Mouse (Mus musculus): ENCODE data around the gene Pde4c. TPM values are rescaled to one million over a fixed set of nuclear protein-coding genes. Genes with fewer than 3 reads are reported as not detected.

Gene Pde4c
- polyA plus RNA-seq, 1 experiment from 2014 or later = 0.38 TPM

DNA sequence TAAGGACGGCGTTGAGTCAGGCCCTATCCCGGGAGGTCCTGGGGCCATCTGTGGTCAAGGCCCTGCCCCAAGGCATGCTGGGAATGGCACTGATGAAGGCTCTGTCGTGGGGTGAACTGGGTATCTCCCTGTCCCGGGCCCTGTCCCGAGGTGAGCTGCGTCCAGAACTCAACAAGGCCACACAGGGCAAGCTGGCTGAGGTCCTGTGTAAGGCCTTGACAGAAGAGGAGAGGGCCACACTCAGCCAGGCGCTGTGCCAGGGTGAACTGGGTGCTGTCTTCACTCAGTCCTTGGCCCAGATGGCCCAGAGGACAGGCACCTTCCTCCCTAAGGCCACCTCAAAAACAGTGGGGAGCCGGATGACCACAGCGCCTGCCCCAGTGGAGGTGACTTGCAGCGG lies 12.5 kb upstream of the Pde4c start:
- 82% methylated on average over 11 of the region's 11 CpGs for WGBS
- H3K27ac ChIP-seq (ENCODE audit: low read length) = no peak overlapping the region
- no peaks in the 10 kb centered on the region for H3K27me3 ChIP-seq (ENCODE audit: control insufficient read depth, insufficient read depth, low read length)
- ATAC-seq (replicated peaks; ENCODE audit: extremely low read depth, insufficient read depth, low FRiP score) = no peak
- H3K4me2 ChIP-seq (ENCODE audit: low read depth, low read length) = no peak overlapping the region
- no peaks in the 10 kb centered on the region for H3K9me3 ChIP-seq (replicated peaks; ENCODE audit: control insufficient read depth, low read length)
- H3K36me3 ChIP-seq (ENCODE audit: control insufficient read depth, insufficient read depth) = no peaks in the 10 kb centered on the region
- no peaks in the 10 kb centered on the region for H3K4me1 ChIP-seq (ENCODE audit: control insufficient read depth, insufficient read depth, low read length)
- H3K9ac ChIP-seq (ENCODE audit: low read length) = no peak overlapping the region
- H3K4me3 ChIP-seq (ENCODE audit: low read length) = no peak overlapping the region

- ATAC-seq (replicated peaks; ENCODE audit: extremely low read depth, insufficient read depth, low FRiP score) = no peak
- no peaks in the 10 kb centered on the region for H3K4me1 ChIP-seq (ENCODE audit: control insufficient read depth, insufficient read depth, low read length)
Observed at GRCm38 (mm10) chr8:70713991-70714390, 9.5 kb upstream of the Pde4c start.

DNA sequence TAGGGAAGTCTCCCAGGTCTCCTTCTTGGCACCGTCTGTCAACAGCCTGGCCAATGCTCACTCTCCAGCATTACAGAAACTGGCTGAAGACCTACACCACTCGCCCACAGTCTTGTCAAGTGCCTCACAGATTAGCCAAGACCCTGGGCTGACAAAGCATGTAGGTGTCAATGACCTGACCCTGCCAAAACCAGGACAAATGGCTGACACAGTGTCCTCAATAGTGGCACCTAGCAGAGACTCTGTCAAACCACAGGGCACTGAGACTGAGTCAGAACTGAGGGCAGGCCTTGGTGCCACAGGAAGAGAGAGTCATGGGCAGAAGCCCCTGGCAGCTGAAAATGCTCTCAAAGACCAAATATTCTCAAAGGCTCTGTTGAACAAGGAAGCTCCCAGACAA lies 8.4 kb upstream of the Pde4c start:
- H3K36me3 ChIP-seq (ENCODE audit: control insufficient read depth, insufficient read depth) = no peaks in the 10 kb centered on the region
- 44% methylated on average over 2 of the region's 2 CpGs for WGBS
- no peaks in the 10 kb centered on the region for H3K9me3 ChIP-seq (replicated peaks; ENCODE audit: control insufficient read depth, low read length)
- no peaks in the 10 kb centered on the region for H3K4me1 ChIP-seq (ENCODE audit: control insufficient read depth, insufficient read depth, low read length)
- no peak overlapping the region for H3K4me3 ChIP-seq (ENCODE audit: low read length)
- peaks cover 12% of the 10 kb centered on the region for H3K27me3 ChIP-seq (ENCODE audit: control insufficient read depth, insufficient read depth, low read length)
- no peak overlapping the region for H3K27ac ChIP-seq (ENCODE audit: low read length)
- ATAC-seq (replicated peaks; ENCODE audit: extremely low read depth, insufficient read depth, low FRiP score) = no peak
- H3K4me2 ChIP-seq (ENCODE audit: low read depth, low read length) = no peak overlapping the region
- no peak overlapping the region for H3K9ac ChIP-seq (ENCODE audit: low read length)

More at GRCm38 (mm10) chr8:70713991-70714390, 9.5 kb upstream of the Pde4c start:
- no peak overlapping the region for H3K27ac ChIP-seq (ENCODE audit: low read length)
- 76% methylated on average over 7 of the region's 7 CpGs for WGBS
- H3K4me2 ChIP-seq (ENCODE audit: low read depth, low read length) = no peak overlapping the region
- no peaks in the 10 kb centered on the region for H3K36me3 ChIP-seq (ENCODE audit: control insufficient read depth, insufficient read depth)
- no peaks in the 10 kb centered on the region for H3K9me3 ChIP-seq (replicated peaks; ENCODE audit: control insufficient read depth, low read length)
- peaks cover 10% of the 10 kb centered on the region for H3K27me3 ChIP-seq (ENCODE audit: control insufficient read depth, insufficient read depth, low read length)
- H3K4me3 ChIP-seq (ENCODE audit: low read length) = no peak overlapping the region
- H3K9ac ChIP-seq (ENCODE audit: low read length) = no peak overlapping the region

- Histone ChIP-seq H3K4me2 (ENCODE audit: low read depth, low read length) (no peak overlapping the region), H3K9me3 (replicated peaks; ENCODE audit: control insufficient read depth, low read length) (no peaks in the 10 kb centered on the region), H3K27me3 (ENCODE audit: control insufficient read depth, insufficient read depth, low read length) (peaks cover 12% of the 10 kb centered on the region), H3K9ac (ENCODE audit: low read length) (no peak overlapping the region), H3K4me1 (ENCODE audit: control insufficient read depth, insufficient read depth, low read length) (no peaks in the 10 kb centered on the region), H3K27ac (ENCODE audit: low read length) (no peak overlapping the region), H3K4me3 (ENCODE audit: low read length) (no peak overlapping the region), H3K36me3 (ENCODE audit: control insufficient read depth, insufficient read depth) (no peaks in the 10 kb centered on the region)
- whole genome bisulfite sequencing = 76% methylated on average over 40 of the region's 40 CpGs
- ATAC-seq (replicated peaks; ENCODE audit: extremely low read depth, insufficient read depth, low FRiP score) = no peak
Observed at GRCm38 (mm10) chr8:70716521-70717400, 6.8 kb upstream of the Pde4c start.

- peaks cover 12% of the 10 kb centered on the region for H3K27me3 ChIP-seq (ENCODE audit: control insufficient read depth, insufficient read depth, low read length)
- H3K4me1 ChIP-seq (ENCODE audit: control insufficient read depth, insufficient read depth, low read length) = no peaks in the 10 kb centered on the region
- no peaks in the 10 kb centered on the region for H3K9me3 ChIP-seq (replicated peaks; ENCODE audit: control insufficient read depth, low read length)
Observed at GRCm38 (mm10) chr8:70718297-70718696, 5.2 kb upstream of the Pde4c start, which contains the start of gene Gm3336. Gm3336 (plus strand) TSS chr8:70718543.

GRCm38 (mm10) chr8:70719796-70720270 lies 3.7 kb upstream of the Pde4c start:
- H3K4me2 ChIP-seq (ENCODE audit: low read depth, low read length) = no peak overlapping the region
- H3K27me3 ChIP-seq (ENCODE audit: control insufficient read depth, insufficient read depth, low read length) = peaks cover 15% of the 10 kb centered on the region

More at GRCm38 (mm10) chr8:70718297-70718696, 5.2 kb upstream of the Pde4c start, which contains the start of gene Gm3336:
- Histone ChIP-seq H3K27ac (ENCODE audit: low read length) (no peak within 1 kb of the TSS), H3K4me2 (ENCODE audit: low read depth, low read length) (no peak within 1 kb of the TSS), H3K9ac (ENCODE audit: low read length) (no peak within 1 kb of the TSS), H3K36me3 (ENCODE audit: control insufficient read depth, insufficient read depth) (no peaks in the 10 kb centered on the region), H3K4me3 (ENCODE audit: low read length) (no peak within 1 kb of the TSS)
- WGBS = 2% methylated on average over 18 of the region's 19 CpGs
- no peak for ATAC-seq (replicated peaks; ENCODE audit: extremely low read depth, insufficient read depth, low FRiP score)

DNA sequence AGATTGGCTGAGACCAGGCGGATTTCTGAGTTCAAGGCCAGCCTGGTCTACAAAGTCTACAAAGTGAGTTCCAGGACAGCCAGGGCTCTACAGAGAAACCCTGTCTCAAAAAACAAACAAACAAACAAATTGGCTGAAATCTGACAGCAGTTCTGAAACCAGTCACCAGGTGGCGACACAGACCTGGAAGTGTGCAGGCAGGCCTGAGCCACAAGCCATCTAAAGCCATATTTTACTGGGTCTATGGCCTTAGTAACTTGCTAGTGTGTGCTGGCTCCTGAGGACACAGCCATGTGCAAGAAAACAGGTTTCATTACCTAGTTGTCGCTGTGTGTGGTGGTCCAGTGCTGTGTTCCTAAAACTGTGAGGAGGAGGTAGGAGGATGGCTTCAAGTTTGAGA lies 2.8 kb upstream of the Pde4c start:
- 5% methylated on average over 3 of the region's 3 CpGs for WGBS
- Histone ChIP-seq H3K4me2 (ENCODE audit: low read depth, low read length) (no peak overlapping the region), H3K27ac (ENCODE audit: low read length) (no peak overlapping the region), H3K36me3 (ENCODE audit: control insufficient read depth, insufficient read depth) (no peaks in the 10 kb centered on the region), H3K27me3 (ENCODE audit: control insufficient read depth, insufficient read depth, low read length) (peaks cover 15% of the 10 kb centered on the region), H3K9ac (ENCODE audit: low read length) (no peak overlapping the region), H3K9me3 (replicated peaks; ENCODE audit: control insufficient read depth, low read length) (no peaks in the 10 kb centered on the region), H3K4me1 (ENCODE audit: control insufficient read depth, insufficient read depth, low read length) (no peaks in the 10 kb centered on the region), H3K4me3 (ENCODE audit: low read length) (no peak overlapping the region)
- 0 out of 2 replicates have a peak, but pooled peaks have one; percentile 38 for ATAC-seq (replicated peaks; ENCODE audit: extremely low read depth, insufficient read depth, low FRiP score)

More at GRCm38 (mm10) chr8:70719796-70720270, 3.7 kb upstream of the Pde4c start:
- Histone ChIP-seq H3K27ac (ENCODE audit: low read length) (no peak overlapping the region), H3K9ac (ENCODE audit: low read length) (no peak overlapping the region), H3K4me1 (ENCODE audit: control insufficient read depth, insufficient read depth, low read length) (no peaks in the 10 kb centered on the region), H3K36me3 (ENCODE audit: control insufficient read depth, insufficient read depth) (no peaks in the 10 kb centered on the region), H3K4me3 (ENCODE audit: low read length) (no peak overlapping the region), H3K9me3 (replicated peaks; ENCODE audit: control insufficient read depth, low read length) (no peaks in the 10 kb centered on the region)
- WGBS = 50% methylated on average over 9 of the region's 9 CpGs
- no peak for ATAC-seq (replicated peaks; ENCODE audit: extremely low read depth, insufficient read depth, low FRiP score)

GRCm38 (mm10) chr8:70721601-70722000 lies 1.9 kb upstream of the Pde4c start:
- H3K9me3 ChIP-seq (replicated peaks; ENCODE audit: control insufficient read depth, low read length) = no peaks in the 10 kb centered on the region
- H3K4me3 ChIP-seq (ENCODE audit: low read length) = no peak overlapping the region
- ATAC-seq (replicated peaks; ENCODE audit: extremely low read depth, insufficient read depth, low FRiP score) = no peak
- no peaks in the 10 kb centered on the region for H3K4me1 ChIP-seq (ENCODE audit: control insufficient read depth, insufficient read depth, low read length)
- H3K36me3 ChIP-seq (ENCODE audit: control insufficient read depth, insufficient read depth) = no peaks in the 10 kb centered on the region
- H3K27me3 ChIP-seq (ENCODE audit: control insufficient read depth, insufficient read depth, low read length) = peaks cover 15% of the 10 kb centered on the region
- no peak overlapping the region for H3K4me2 ChIP-seq (ENCODE audit: low read depth, low read length)
- no peak overlapping the region for H3K9ac ChIP-seq (ENCODE audit: low read length)
- H3K27ac ChIP-seq (ENCODE audit: low read length) = no peak overlapping the region
- 85% methylated on average over 8 of the region's 8 CpGs for WGBS

GRCm38 (mm10) chr8:70724216-70724615 lies 696 bp downstream of the Pde4c start:
- Histone ChIP-seq H3K9me3 (replicated peaks; ENCODE audit: control insufficient read depth, low read length) (no peaks in the 10 kb centered on the region), H3K27me3 (ENCODE audit: control insufficient read depth, insufficient read depth, low read length) (peaks cover 27% of the 10 kb centered on the region), H3K4me1 (ENCODE audit: control insufficient read depth, insufficient read depth, low read length) (no peaks in the 10 kb centered on the region), H3K4me2 (ENCODE audit: low read depth, low read length) (no peak overlapping the region), H3K36me3 (ENCODE audit: control insufficient read depth, insufficient read depth) (no peaks in the 10 kb centered on the region), H3K9ac (ENCODE audit: low read length) (no peak overlapping the region), H3K4me3 (ENCODE audit: low read length) (no peak overlapping the region), H3K27ac (ENCODE audit: low read length) (no peak overlapping the region)
- ATAC-seq (replicated peaks; ENCODE audit: extremely low read depth, insufficient read depth, low FRiP score) = no peak
- 70% methylated on average over 12 of the region's 12 CpGs for WGBS
